Mouse (Mus musculus): ENCODE measurements around the gene Plin3. TPM values are rescaled to one million over a fixed set of nuclear protein-coding genes. Genes with fewer than 3 reads are reported as not detected.

Plin3 gene
- polyA plus RNA-seq, 1 experiment from 2014 or later: 93.2 TPM

- peaks cover 94% of the 10 kb centered on the region for H3K36me3 ChIP-seq
- H3K27ac ChIP-seq: no peak overlapping the region
- peaks cover 35% of the 10 kb centered on the region for H3K4me1 ChIP-seq
- 93% methylated on average over 15 of the region's 15 CpGs for WGBS
- H3K27me3 ChIP-seq (ENCODE audit: insufficient read depth, poor library complexity, severe bottlenecking): no peaks in the 10 kb centered on the region
- no peak overlapping the region for H3K4me3 ChIP-seq
- no peak for DNase-seq (ENCODE audit: low spot score)
- no peaks in the 10 kb centered on the region for H3K9me3 ChIP-seq
Measured at GRCm38 (mm10) chr17:56309191-56309945, 16.7 kb upstream of the Plin3 start.

GRCm38 (mm10) chr17:56308088-56308487, 15.4 kb upstream of the Plin3 start:
- Histone ChIP-seq H3K4me3 (no peak overlapping the region), H3K36me3 (peaks cover 81% of the 10 kb centered on the region), H3K4me1 (peaks cover 38% of the 10 kb centered on the region), H3K27ac (no peak overlapping the region), H3K9me3 (no peaks in the 10 kb centered on the region), H3K27me3 (ENCODE audit: insufficient read depth, poor library complexity, severe bottlenecking) (no peaks in the 10 kb centered on the region)
- 85% methylated on average over 6 of the region's 6 CpGs for WGBS
- DNase-seq (ENCODE audit: low spot score): no peak

GRCm38 (mm10) chr17:56305826-56306225, 13.2 kb upstream of the Plin3 start:
- peaks cover 50% of the 10 kb centered on the region for H3K4me1 ChIP-seq
- H3K4me3 ChIP-seq: peak overlapping the region; percentile 82
- no peaks in the 10 kb centered on the region for H3K9me3 ChIP-seq
- peak overlapping the region; percentile 88; the same call in 1 of the 2 replicates for H3K27ac ChIP-seq
- no peaks in the 10 kb centered on the region for H3K27me3 ChIP-seq (ENCODE audit: insufficient read depth, poor library complexity, severe bottlenecking)
- no peak for DNase-seq (ENCODE audit: low spot score)
- 74% methylated on average over 8 of the region's 8 CpGs for WGBS
- H3K36me3 ChIP-seq: peaks cover 59% of the 10 kb centered on the region

GRCm38 (mm10) chr17:56305156-56305555, 12.5 kb upstream of the Plin3 start:
- Histone ChIP-seq H3K9me3 (no peaks in the 10 kb centered on the region), H3K4me1 (peaks cover 50% of the 10 kb centered on the region), H3K36me3 (peaks cover 52% of the 10 kb centered on the region), H3K27ac (peak overlapping the region; percentile 88), H3K27me3 (ENCODE audit: insufficient read depth, poor library complexity, severe bottlenecking) (no peaks in the 10 kb centered on the region), H3K4me3 (peak overlapping the region; percentile 82)
- WGBS: 38% methylated on average over 9 of the region's 9 CpGs
- DNase-seq (ENCODE audit: low spot score): no peak

DNA sequence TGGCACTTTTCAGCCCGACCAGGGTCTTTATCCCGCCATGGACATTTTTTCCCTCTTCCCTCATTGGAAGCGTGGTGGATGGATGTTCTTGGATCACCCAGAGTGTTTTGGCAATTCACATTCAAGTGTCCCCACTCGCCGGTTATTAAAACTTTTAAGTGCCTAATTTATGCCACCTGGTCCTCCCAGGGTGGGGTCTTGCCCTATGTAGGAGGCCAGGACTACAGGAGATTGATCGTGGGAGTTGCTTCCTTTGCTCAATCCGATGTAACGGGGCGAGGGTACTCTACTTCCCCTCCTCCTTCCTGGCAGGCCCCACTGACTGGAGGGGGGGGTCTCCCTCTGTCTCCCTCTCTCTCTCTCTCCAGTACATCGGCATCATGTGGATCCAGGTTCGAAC, 12.0 kb upstream of the Plin3 start:
- WGBS: 21% methylated on average over 11 of the region's 11 CpGs
- peaks cover 50% of the 10 kb centered on the region for H3K4me1 ChIP-seq
- H3K27ac ChIP-seq: peak overlapping the region; percentile 88
- H3K27me3 ChIP-seq (ENCODE audit: insufficient read depth, poor library complexity, severe bottlenecking): no peaks in the 10 kb centered on the region
- peak overlapping the region; percentile 82 for H3K4me3 ChIP-seq
- no peaks in the 10 kb centered on the region for H3K9me3 ChIP-seq
- DNase-seq (ENCODE audit: low spot score): no peak
- peaks cover 48% of the 10 kb centered on the region for H3K36me3 ChIP-seq

DNA sequence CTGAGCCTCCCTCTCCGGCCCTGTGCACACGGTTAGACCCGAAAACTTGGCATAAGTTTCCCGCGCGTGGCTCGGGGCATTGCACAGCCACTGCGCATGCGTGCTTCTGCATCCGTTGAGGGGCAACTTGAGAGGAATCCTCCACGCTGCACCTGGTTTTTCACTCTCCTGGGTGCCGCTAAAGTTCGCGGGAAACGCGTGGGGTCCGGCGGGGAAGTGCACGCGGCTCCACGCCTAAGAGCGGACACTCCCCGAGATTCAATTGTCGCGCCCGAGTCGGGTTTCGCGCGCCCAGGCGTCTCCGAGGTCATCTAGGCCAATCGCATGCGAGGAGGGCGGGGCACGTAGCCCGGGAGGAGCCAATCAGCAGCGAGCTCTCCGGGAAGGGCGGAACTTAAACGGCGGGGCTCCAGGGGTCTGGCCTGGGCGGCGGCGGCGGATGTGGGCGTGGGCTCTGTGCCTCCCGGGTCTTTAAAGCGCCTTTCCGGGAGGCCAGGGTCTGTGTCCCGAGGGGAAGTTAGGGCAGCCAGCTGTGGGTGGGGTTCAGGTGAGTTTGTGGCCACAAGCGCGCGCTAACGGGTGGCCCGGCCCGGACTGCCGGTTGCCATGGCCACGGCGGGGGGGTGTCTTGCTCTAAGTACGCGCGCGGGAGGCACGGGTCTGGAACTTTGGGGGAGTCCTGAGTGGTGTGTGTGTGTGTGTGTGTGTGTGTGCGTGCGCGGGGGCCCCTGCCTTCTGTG, 11.3 kb upstream of the Plin3 start:
- no peaks in the 10 kb centered on the region for H3K27me3 ChIP-seq (ENCODE audit: insufficient read depth, poor library complexity, severe bottlenecking)
- under 1% methylated on average over 68 of the region's 68 CpGs for WGBS
- peaks cover 50% of the 10 kb centered on the region for H3K4me1 ChIP-seq

GRCm38 (mm10) chr17:56303160-56303846, 10.6 kb upstream of the Plin3 start, which contains the start of gene Uhrf1:
Gene Uhrf1, plus strand, starts transcription at chr17:56303321.
- H3K4me3 ChIP-seq: peak within 1 kb of the TSS; percentile 82
- peaks cover 50% of the 10 kb centered on the region for H3K4me1 ChIP-seq
- H3K27me3 ChIP-seq (ENCODE audit: insufficient read depth, poor library complexity, severe bottlenecking): no peaks in the 10 kb centered on the region
- H3K9me3 ChIP-seq: no peaks in the 10 kb centered on the region
- H3K36me3 ChIP-seq: peaks cover 34% of the 10 kb centered on the region
- DNase-seq (ENCODE audit: low spot score): peak; percentile 98
- under 1% methylated on average over 43 of the region's 43 CpGs for WGBS
- peak within 1 kb of the TSS; percentile 88 for H3K27ac ChIP-seq

More for the DNA sequence above, 11.3 kb upstream of the Plin3 start:
- peak; percentile 99 for DNase-seq (ENCODE audit: low spot score)
- peak overlapping the region; percentile 88 for H3K27ac ChIP-seq
- H3K9me3 ChIP-seq: no peaks in the 10 kb centered on the region
- peaks cover 41% of the 10 kb centered on the region for H3K36me3 ChIP-seq
- peak overlapping the region; percentile 82 for H3K4me3 ChIP-seq

- peak overlapping the region; percentile 88 for H3K27ac ChIP-seq
- 32% methylated on average over 13 of the region's 13 CpGs for WGBS
- no peaks in the 10 kb centered on the region for H3K27me3 ChIP-seq (ENCODE audit: insufficient read depth, poor library complexity, severe bottlenecking)
- peak; percentile 91 for DNase-seq (ENCODE audit: low spot score)
- H3K4me1 ChIP-seq: peaks cover 43% of the 10 kb centered on the region
- H3K4me3 ChIP-seq: peak overlapping the region; percentile 82
- H3K9me3 ChIP-seq: no peaks in the 10 kb centered on the region
- peaks cover 25% of the 10 kb centered on the region for H3K36me3 ChIP-seq
Measured at GRCm38 (mm10) chr17:56302363-56302996, 9.8 kb upstream of the Plin3 start.

GRCm38 (mm10) chr17:56300186-56300585, 7.5 kb upstream of the Plin3 start, which contains the start of gene Arrdc5:
Gene Arrdc5, minus strand, starts transcription at chr17:56300286.
- Histone ChIP-seq H3K4me1 (peaks cover 21% of the 10 kb centered on the region), H3K27me3 (ENCODE audit: insufficient read depth, poor library complexity, severe bottlenecking) (no peaks in the 10 kb centered on the region), H3K27ac (no peak within 1 kb of the TSS), H3K4me3 (no peak within 1 kb of the TSS), H3K36me3 (peaks cover 5% of the 10 kb centered on the region), H3K9me3 (no peaks in the 10 kb centered on the region)
- 88% methylated on average over 9 of the region's 9 CpGs for WGBS
- DNase-seq (ENCODE audit: low spot score): no peak

- DNase-seq (ENCODE audit: low spot score): no peak
- 93% methylated on average over 1 of the region's 1 CpGs for WGBS
- Histone ChIP-seq H3K36me3 (no peaks in the 10 kb centered on the region), H3K9me3 (no peaks in the 10 kb centered on the region), H3K4me3 (no peak overlapping the region), H3K4me1 (peaks cover 14% of the 10 kb centered on the region), H3K27ac (no peak overlapping the region), H3K27me3 (ENCODE audit: insufficient read depth, poor library complexity, severe bottlenecking) (no peaks in the 10 kb centered on the region)
Measured at GRCm38 (mm10) chr17:56298238-56298637, 5.6 kb upstream of the Plin3 start.

DNA sequence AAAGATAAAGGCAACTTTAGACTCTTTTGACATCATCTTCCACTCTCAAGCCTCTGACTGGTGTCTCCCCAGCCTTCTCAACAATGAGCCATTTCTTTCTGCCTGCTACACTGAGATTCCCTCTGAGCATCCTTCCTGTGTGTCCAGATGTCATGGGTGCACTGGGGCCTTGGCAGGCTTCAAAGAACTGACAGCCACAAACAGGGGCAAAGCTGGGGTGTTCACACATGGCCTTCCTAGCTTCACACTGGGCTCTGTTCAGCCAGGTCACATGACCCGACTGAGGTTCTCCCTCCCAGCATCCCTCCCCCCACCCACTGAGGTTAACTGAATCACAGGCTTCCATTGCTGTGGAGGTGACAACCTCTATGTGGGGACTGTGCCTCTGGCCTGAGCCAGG, 3.5 kb upstream of the Plin3 start:
- 65% methylated on average over 1 of the region's 1 CpGs for WGBS
- Histone ChIP-seq H3K4me3 (no peak overlapping the region), H3K36me3 (no peaks in the 10 kb centered on the region), H3K4me1 (peaks cover 9% of the 10 kb centered on the region), H3K9me3 (no peaks in the 10 kb centered on the region), H3K27me3 (ENCODE audit: insufficient read depth, poor library complexity, severe bottlenecking) (no peaks in the 10 kb centered on the region), H3K27ac (no peak overlapping the region)
- DNase-seq (ENCODE audit: low spot score): no peak

DNA sequence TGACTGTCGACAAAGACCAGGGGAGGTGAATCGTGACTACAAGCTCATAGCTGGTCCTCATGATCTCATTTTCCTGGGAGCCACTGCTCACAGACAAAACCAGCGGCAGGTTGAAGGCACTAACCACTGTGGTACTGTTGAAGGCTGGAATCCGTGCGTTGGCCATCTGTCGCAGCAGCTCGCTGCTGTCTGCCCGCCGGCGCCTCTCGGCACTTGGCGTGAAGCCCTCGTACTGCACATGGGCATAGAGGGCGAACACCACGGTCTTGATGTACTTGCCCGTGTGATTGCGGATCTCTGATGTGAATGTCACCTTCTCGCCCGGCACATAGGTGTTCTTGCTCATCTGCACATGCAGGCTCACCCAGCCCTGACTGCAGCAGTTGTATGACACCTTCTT, 1.6 kb upstream of the Plin3 start:
- Histone ChIP-seq H3K27me3 (ENCODE audit: insufficient read depth, poor library complexity, severe bottlenecking) (no peaks in the 10 kb centered on the region), H3K4me3 (no peak overlapping the region), H3K4me1 (peaks cover 27% of the 10 kb centered on the region), H3K27ac (no peak overlapping the region), H3K36me3 (no peaks in the 10 kb centered on the region), H3K9me3 (no peaks in the 10 kb centered on the region)
- 89% methylated on average over 19 of the region's 19 CpGs for WGBS
- no peak for DNase-seq (ENCODE audit: low spot score)
